Mouse (Mus musculus): Measurements from ENCODE around the gene Wbp2nl.
"Not testable (repeated sequence)": the region's sequence is repeated elsewhere in the genome, so short reads cannot be mapped to it uniquely, and the experiment has no call there.

Gene Wbp2nl

DNA sequence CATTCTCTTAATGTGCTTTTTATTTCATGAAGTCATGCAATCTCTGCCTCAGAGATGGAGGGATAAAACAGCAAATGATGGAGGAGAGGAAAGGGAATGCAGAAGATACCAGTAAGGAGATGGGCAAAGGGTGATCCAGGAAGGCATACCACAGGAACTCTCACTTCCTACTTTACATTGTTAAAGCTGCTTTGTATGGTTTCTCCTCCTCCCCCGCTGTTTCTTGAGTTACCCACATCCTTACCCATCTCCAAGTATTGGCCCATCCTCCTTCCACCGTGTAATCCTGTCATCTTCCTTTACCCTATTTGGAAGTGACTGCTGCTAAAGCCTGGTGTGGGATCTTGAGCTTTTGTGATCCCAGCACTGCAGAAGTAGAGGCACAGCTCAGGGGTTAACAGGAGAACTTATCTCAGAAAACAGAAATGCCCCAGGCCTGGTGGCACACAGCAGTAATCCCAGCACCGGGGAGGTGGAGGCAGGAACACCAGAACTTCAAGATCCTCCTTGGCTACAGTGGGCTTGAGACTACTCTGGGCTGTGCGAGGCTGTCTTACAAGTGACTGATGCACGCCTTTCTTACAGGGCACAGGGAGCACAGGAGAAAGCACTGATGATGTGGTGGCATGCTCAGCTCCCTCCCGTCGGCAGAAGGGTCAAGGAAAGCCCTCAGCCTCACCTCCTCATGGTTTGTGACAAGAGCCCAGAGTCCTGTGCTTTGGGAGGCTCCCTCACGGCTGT lies 49.7 kb downstream of the Wbp2nl start:
- DNase-seq (ENCODE audit: low read depth, low spot score) = no peak

DNA sequence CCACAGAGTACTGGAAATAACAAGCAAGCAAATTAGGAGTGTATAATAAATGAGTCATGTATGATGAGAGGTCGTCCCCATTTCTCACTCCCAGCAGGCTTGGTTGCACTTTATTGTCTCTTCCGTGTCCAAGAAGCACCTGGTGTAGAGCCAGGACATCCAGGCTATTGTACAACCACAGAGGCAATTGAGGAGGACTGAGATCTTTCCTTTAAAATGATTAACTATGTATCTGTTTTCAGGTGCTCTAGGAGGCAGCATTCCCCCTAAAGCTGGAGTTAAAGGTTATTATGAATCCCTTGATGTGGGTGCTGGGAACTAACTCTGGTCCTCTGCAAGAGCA lies 50.2 kb downstream of the Wbp2nl start:
- no peak for DNase-seq (ENCODE audit: low read depth, low spot score)

DNA sequence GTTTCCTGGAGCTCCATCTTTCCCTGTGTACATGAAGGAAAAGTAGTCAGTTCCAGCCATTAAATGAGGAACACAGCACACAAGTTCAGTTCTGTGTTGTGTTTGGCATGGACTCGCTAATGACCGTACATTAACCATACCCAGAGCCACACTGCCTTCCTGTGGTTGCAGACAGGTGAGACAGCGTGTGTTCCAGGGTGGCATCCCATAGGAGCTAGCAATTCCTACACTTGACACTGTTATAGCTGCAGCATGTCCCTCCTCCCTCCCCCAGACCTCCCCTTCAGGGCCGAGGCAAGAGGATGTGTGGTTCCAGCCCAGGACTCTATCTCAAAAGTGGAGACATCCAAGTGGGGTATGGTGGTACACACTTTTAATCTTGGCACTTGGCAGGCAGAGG lies 51.6 kb downstream of the Wbp2nl start:
- DNase-seq (ENCODE audit: low read depth, low spot score) = no peak

DNA sequence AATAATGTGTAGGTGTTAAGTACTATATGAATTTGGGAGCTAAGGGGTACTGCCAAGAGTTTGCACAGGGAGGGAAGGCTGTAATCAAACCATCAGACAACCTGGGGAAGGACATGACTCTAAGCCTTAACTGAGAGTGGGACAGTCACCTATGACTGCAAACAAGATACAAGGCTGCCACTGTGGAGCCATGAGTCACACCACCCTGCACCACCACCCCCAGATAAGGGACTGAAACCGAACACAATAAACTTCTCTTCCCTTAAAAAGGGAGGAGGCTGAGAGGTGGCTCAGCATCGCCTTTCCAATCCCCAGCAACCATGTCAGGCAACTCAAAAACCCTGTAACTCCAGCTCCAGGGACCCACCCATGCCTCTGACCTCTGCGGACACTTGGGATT lies 52.7 kb downstream of the Wbp2nl start:
- DNase-seq (ENCODE audit: low read depth, low spot score) = no peak

DNA sequence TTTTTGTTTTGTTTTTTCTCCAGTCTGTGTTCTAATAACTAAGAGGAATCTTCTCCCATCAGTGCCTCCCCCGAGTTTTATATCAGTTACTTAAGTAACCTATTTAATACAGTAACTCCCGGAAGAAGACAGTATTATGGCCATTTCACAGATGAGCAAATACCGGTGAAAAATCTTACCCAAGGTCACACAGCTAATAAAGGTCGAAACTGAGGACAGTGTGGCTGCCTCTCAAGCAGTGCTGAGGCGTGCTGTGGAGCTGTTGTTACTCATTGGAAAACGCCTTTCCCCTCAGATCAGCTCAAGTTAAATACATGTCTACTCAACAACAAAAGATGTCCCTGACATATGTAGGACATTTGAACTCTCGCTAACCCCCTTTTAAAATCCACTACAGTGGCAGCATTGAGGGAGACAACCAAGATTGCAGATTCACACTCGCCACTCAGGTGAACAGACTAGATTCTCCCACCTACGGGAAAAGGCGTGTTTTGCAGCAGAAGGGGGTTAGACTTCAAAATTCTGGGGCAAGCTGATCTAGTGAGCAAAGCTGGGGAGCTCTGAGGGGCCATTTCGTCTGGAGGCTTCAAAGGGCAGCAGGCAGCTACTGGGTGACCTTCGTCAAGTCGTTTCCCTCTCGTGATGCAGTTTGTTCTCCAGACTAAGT lies 54.5 kb downstream of the Wbp2nl start:
- DNase-seq (ENCODE audit: low read depth, low spot score) = no peak

DNA sequence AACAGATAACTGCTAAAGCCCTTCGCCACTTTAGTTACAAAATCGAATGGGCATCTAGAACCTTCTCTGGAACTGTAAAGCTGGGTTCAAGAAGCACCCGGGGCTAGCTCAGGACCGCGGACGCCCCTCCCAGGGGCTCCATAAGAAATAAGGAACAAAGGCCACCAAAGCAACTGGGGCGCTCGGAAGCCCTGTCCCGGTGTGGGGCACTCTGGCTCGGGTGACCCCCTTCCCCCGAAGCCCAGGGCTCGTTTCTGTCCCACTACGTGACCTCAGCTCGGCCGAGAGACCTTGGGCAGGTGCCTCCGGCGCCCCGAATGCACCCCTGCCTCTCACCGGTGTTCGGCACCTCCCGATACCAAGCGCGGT lies 55.0 kb downstream of the Wbp2nl start:
- DNase-seq (ENCODE audit: low read depth, low spot score) = no peak

DNA sequence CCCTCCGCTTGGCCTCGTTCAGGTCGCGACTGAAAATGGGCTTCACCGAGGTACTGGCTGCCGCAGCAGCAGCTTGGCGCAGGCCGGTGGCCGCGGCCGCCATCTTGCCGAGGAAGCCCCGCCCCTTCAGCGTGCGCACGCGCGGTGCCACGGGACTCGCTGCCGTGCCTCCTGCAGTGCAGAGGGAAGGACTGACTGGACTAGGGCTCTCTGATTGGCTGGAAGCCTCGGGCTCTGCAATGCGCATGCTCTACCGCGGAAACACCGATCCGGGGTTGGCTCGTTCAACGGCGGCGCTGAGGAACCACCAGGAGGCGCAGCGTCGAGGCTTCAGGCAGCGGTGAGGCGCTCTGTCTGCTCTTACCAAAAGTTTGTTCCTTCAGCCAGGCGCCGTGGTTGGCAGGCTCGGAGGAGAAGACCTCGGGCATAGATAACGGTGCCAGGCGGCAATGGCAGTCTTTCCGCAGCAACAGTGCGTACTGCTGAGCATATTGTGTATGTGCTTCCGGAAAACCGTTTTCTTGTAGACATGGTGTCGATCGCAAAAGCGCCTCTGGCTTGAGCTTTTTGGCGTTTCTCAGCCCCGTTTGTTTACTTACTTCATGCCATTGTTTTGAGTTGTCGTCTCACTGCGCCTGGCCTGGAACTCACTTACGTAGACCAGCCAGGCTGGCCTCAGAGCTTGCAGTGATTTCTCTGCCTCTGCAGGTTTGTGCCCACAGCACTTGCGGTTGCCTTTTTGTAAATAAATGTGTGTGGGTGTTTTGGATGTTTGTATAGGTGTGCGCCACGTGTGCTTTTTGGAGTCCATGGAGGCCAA lies 55.6 kb downstream of the Wbp2nl start, which contains the start of gene Ndufa6:
Gene Ndufa6, minus strand, starts transcription at position 197 of the 820 bp plus-strand sequence.
- peak; percentile 98 for DNase-seq (ENCODE audit: low read depth, low spot score)

DNA sequence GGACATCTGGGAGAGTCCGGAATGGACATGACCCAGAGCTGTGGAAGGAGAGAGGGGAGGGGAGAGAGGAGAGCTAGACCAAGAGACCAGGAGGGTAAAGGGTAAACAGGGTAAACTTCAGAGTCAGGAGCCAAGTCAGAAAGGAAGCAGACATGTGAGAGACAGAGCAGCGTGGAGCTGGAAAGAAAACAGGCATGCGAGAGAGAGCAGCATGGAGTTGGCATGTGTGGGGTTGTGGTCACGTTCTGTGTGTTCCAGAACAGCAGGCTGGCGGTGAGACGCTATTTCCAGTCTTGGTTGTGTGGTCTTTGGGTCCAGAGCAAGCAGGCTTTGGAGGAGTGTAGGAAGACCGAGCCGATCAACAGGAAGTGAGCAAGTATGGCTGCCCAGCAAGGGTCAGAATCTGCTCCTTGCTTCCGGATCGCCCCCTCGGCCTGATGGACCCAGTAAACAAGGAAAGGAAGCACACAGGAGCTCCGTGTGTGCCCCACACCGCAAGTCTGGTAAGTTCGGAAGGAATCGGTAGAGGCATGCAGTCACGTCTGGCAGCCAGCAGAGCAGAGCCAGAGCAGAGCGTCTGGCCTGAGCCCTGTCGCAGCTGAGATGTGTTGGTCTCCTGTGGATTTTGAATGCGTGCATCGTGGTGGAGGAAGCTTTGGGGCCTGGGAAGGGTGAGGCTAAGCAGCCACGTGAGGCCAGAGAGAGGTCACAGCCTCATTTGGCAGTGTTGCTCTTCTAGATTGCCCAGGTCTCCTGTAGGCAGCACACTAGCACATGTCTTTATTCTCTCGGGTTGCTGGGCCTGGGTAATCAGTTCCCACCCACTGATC lies 59.9 kb downstream of the Wbp2nl start:
- no peak for DNase-seq (ENCODE audit: low read depth, low spot score)

DNA sequence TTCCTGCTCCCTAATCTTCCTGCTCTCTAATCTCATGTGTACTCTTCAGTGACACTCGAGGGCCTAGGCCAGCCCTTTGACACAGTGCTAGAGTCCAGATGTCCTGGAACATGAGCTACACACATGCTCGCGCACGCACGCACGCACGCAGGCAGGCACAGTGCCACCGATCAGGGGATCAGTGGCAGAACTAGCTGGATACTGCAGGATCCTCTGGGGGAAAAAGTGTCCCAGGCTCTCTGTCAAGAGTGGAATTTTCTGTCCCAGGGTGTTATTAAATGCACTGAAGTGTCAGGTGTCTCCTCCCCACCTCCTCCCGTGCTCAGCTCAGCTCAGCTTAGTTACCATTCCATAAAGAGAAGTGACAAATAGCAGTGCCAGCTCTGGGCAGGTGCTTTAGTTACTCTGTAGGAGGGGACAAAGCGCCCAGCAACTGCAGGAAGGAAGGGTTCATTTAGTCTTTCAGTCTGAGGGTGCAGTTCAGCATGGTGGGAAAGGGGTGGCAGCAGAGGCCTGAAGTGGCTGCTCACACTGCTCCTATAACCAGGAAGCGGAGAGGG lies 62.8 kb downstream of the Wbp2nl start:
- DNase-seq (ENCODE audit: low read depth, low spot score) = no peak

DNA sequence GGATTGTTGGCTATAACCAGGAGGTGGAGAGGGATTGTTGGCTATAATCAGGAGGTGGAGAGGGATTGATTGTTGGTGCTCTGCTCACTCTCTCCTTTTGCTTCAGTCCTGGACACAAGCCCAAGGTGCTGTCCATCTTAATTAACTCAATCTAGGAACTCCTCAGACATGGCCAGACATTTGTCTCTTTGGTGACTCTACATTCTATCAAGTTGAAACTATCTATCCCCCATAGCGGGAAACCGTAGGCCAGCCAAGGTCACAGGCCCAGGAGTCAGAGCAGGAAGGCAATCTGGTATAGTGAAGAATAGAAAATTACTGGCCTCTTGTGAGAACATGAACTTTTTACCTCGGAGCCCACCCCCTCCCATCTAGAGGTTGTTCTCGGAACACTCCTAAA lies 63.5 kb downstream of the Wbp2nl start:
- no peak for DNase-seq (ENCODE audit: low read depth, low spot score)

DNA sequence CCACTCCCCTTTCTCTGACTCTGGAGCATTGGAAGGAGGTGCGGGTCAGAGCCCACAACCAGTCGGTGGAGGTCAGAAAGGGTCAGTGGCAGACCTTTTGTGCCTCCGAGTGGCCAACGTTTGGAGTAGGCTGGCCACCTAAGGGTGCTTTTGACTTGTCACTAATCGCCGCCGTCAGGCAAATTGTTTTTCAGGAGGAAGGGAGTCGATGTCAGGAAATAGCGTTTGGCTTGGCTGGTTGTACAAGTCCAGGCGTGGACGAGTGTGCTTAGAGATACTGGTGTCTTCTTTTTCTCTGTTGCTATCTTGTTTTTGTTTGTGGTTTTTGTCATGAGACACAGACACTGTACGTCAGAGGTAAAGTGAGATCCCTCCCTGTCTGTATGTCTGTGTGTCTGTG lies 65.0 kb downstream of the Wbp2nl start:
- not testable (repeated sequence) for DNase-seq (ENCODE audit: low read depth, low spot score)
